Mouse (Mus musculus): ENCODE measurements around the gene Ngb.

DNA sequence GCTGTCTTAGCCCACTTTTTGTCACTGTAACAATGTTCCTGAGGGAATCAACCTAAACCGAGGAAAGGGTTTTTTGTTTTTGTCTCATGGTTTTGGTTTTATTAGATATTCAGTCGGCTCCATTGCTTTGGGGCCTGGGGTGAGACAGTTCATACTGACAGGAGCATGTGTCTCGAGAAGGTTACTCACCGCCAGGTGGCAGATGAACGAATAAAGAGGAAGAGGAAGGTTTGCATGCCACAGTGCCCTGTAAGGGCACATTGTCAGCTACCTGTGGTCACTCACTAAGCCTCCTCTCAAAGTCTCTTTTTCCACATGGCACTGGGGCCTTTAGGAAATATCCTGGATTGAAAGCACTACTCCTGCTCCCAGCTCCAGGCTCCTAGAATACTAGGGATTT, 31.8 kb downstream of the Ngb start:
- TF ChIP-seq CTCF (conservative IDR thresholded peaks at IDR 0.05; ENCODE audit: low read length), result no peak
- TF ChIP-seq POU5F1 (IDR thresholded peaks at IDR 0.05; ENCODE audit: borderline replicate concordance, low read length), result no peak
